Mouse (Mus musculus) thymus, adult 2 months (tissue): ENCODE measurements at regions not wholly inside any gene's neighbourhood (a gene's known extent, or its start where the extent isn't known, plus 50 kb on each side); places are given as distances from the start of the nearest gene placed in this dataset.

ENCODE experiments used
- CTCF ChIP-seq: fragments of 200-500 bp; IDR thresholded peaks from 2 replicates; pipeline ENCODE4 v1.5.1; 2012; ENCODE audit warnings: mild to moderate bottlenecking, control low read depth, low read length, moderate library complexity, borderline replicate concordance; ENCODE audit not compliant: control insufficient read depth, poor library complexity, insufficient read depth; ENCODE audit errors: extremely low read depth
- POLR2A ChIP-seq: fragments of 200-500 bp; IDR thresholded peaks from 2 replicates; pipeline ENCODE4 v1.6.1; 2012; ENCODE audit warnings: mild to moderate bottlenecking, low read length, control low read depth, moderate library complexity; ENCODE audit not compliant: control insufficient read depth, poor library complexity, insufficient read depth; ENCODE audit errors: extremely low read depth

- no peak for TF ChIP-seq CTCF
- no peak for TF ChIP-seq POLR2A
These were observed 180.9 kb downstream of the Pax3 start for GRCm38 (mm10) chr1:78015999-78016398.
